Mouse (Mus musculus): ENCODE data around the gene Trip11.
A peak's percentile ranks its signal among the peaks of the same experiment; 100 is the strongest.

Trip11 gene

GRCm38 (mm10) chr12:101897113-101897512 is 16.0 kb downstream of the Trip11 start:
- peak in 1 of 2 experiments; percentile 45 for DNase-seq (ENCODE audit: low spot score in 2 of 2)

- DNase-seq (ENCODE audit: low spot score in 2 of 2), result no peak
These were observed 19.8 kb downstream of the Trip11 start for GRCm38 (mm10) chr12:101893296-101893695.

- DNase-seq (ENCODE audit: low spot score in 2 of 2), result no peak
These were observed 20.2 kb downstream of the Trip11 start for GRCm38 (mm10) chr12:101892832-101893231.

GRCm38 (mm10) chr12:101891066-101891465 is 22.0 kb downstream of the Trip11 start:
- DNase-seq (ENCODE audit: low spot score in 2 of 2), result no peak

- no peak for DNase-seq (ENCODE audit: low spot score in 2 of 2)
These were observed 23.7 kb downstream of the Trip11 start for GRCm38 (mm10) chr12:101889351-101889750.

- DNase-seq (ENCODE audit: low spot score in 2 of 2), result no peak
These were observed 24.8 kb downstream of the Trip11 start for GRCm38 (mm10) chr12:101888312-101888711.

- DNase-seq (ENCODE audit: low spot score in 2 of 2), result no peak
These were observed 28.1 kb downstream of the Trip11 start for GRCm38 (mm10) chr12:101884926-101885325.

- DNase-seq (ENCODE audit: low spot score in 2 of 2), result no peak
These were observed 36.7 kb downstream of the Trip11 start for GRCm38 (mm10) chr12:101876374-101876773.

GRCm38 (mm10) chr12:101875107-101875506 is 38.0 kb downstream of the Trip11 start:
- DNase-seq (ENCODE audit: low spot score in 2 of 2), result no peak

GRCm38 (mm10) chr12:101862286-101862964 is 50.6 kb downstream of the Trip11 start:
- no peak for DNase-seq (ENCODE audit: low spot score in 2 of 2)

- DNase-seq (ENCODE audit: low spot score in 2 of 2), result no peak
These were observed 52.8 kb downstream of the Trip11 start for GRCm38 (mm10) chr12:101860256-101860655.

GRCm38 (mm10) chr12:101858011-101858410 is 55.1 kb downstream of the Trip11 start:
- no peak for DNase-seq (ENCODE audit: low spot score in 2 of 2)

GRCm38 (mm10) chr12:101854336-101854735 is 58.7 kb downstream of the Trip11 start:
- DNase-seq (ENCODE audit: low spot score in 2 of 2), result no peak

GRCm38 (mm10) chr12:101851846-101852564 is 61.1 kb downstream of the Trip11 start:
- DNase-seq (ENCODE audit: low spot score in 2 of 2), result no peak

GRCm38 (mm10) chr12:101851314-101851713 is 61.8 kb downstream of the Trip11 start:
- DNase-seq (ENCODE audit: low spot score in 2 of 2), result no peak

GRCm38 (mm10) chr12:101836546-101837274 is 76.4 kb downstream of the Trip11 start:
- DNase-seq (ENCODE audit: low spot score in 2 of 2), result no peak

GRCm38 (mm10) chr12:101834715-101835114 is 78.4 kb downstream of the Trip11 start:
- DNase-seq (ENCODE audit: low spot score in 2 of 2), result no peak

- no peak for DNase-seq (ENCODE audit: low spot score in 2 of 2)
These were observed 79.3 kb downstream of the Trip11 start for GRCm38 (mm10) chr12:101833776-101834175.

- DNase-seq (ENCODE audit: low spot score in 2 of 2), result no peak
These were observed 80.0 kb downstream of the Trip11 start for GRCm38 (mm10) chr12:101833115-101833506.

- no peak for DNase-seq (ENCODE audit: low spot score in 2 of 2)
These were observed 80.6 kb downstream of the Trip11 start for GRCm38 (mm10) chr12:101832179-101833114.

- DNase-seq (ENCODE audit: low spot score in 2 of 2), result no peak
These were observed 81.8 kb downstream of the Trip11 start for GRCm38 (mm10) chr12:101831221-101831620.
